Mouse (Mus musculus) spleen, adult 10 weeks (tissue): Measurements from ENCODE around the gene Ripply3. TPM values are rescaled to one million over a fixed set of nuclear protein-coding genes. Genes with fewer than 3 reads are reported as not detected.

ENCODE experiments used
- polyA plus RNA-seq: library from polyadenylated mRNA; stranded (reverse); fragments of 350-450 nt; fragmentation: Illumina TruSeq; extraction: RNeasy Lipid Tissue Mini Kit (QIAGEN cat#74804); gene quantifications from one replicate; pipeline ENCODE4 v1.2.3, GENCODE M21; 2015; ENCODE audit warnings: low replicate concordance; ENCODE audit not compliant: insufficient read depth

Ripply3 gene
- polyA plus RNA-seq, result 3.0 TPM

DNA sequence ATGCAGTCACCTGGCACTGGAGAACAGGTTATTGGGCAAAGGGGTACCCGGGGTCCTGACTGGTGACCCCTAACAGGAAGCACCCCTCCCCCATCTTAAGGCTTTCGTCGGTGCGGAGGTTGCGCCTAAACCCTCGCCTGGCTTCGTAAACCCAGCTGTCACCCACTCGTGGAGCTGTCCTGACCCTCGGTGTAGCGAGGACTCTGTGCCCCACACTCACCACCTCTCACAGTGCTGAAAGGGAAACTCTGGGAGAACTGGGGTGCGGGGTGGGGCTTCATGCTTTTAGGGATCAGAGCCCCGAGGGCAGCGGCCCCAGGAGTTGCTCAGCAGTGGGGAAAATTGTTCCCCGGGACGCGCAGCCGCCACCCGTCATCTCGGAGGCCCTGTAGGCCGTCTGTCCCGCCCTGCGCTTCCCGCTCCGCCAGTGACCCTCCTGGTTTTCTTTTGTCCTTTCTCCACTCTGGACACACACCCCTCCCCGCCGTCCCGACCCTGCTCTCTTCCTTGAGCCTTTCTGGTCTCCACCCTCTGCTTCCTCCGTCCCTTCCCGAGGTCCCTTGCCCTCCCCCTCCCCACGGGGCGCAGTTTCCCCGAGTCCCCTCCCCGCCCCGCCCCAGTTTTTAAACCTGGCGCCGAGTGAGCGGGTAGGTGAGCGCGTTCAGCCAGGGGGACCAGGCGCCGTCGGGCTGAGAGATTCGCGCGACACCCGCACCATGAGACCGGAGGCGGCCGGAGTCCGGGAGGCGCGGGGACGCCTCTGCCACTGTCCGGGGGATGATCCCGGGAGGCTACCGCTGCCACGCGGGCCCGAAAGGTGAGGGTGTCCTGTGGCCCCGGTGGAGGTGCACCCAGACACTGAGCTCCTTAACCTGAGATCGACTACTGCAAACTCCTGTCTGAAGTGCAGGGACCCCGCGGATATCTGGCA lies at the start of gene Ripply3:
Gene Ripply3 (plus strand): TSS at position 640 of the 931 bp plus-strand sequence.

DNA sequence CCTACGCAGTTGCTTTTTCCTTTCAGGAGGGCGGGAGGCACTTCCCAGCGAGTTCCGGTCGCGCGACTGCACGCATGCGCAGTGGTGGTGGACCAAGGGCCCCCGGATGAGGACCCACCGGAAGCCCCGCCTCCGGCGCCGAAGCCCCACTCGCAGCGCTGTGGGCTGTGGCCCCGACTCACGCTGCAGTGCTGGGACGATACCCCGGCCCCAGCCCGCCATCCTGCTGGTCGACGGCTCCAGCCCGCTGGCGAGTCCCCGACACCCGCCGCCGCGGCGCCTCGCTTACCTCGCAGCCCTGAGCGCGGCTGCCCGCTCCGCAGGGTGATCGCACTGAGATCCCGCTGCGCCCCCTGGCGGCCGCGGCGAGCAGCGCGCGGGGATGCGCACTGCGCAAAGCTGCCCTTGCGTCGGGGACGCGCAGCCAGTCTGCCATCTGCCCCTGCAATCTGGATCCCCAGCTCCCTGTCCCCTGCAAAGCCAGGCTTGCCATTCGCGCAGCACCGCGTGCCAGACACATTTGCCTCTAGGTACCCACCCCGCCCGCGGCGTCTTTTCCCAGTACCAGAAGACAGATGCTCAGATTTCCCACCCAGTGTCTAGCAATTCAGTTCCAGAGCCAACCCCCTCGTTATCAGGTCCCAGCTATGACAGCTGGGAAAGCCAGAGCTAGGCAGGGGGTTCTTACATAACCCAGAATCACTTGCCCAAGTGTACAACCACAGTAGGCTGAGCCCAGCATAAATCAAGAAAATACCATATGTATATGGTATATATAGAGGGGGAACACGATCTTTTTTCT lies 14.8 kb upstream of the Ripply3 start, which contains the start of gene Hlcs:
Gene Hlcs (minus strand): TSS at position 343 of the 802 bp plus-strand sequence.

DNA sequence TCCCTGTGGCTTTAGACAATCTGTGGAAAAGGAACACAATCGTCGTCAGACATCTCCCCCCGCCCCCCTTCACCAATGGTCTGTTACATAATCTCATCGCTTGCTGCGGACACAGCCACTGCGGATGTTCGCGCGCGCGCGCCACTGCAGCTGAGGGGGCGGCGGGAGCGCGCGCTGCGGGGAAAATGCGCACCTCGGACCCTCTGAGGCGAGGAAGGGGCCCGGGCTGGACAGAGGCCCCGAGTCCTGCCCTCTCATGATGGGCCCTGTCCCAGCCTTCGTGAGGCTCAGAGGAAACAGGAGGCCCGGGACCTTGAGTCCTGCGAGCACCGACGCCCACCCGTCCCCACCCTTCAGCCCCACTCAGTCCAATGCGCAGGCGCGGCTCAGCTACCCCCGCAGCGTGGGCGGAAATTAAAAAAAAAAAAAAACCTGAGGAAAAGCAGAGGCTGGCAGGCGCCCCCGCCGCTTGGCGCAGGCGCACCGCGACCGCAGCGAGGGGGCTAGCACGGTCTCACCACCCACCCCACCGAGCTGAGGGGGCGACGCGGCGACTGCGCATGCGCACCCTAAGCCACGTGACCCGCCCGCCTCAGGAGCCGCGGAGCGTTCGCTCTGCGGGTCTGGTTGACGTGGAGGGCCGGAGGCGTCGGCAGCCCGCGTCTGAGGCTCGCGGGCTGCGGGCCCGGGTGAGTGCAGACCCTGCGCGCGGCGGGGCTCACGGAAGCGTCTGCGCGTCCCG lies 42.1 kb downstream of the Ripply3 start, which contains the start of gene Ttc3:
Gene Ttc3 (plus strand): TSS at position 446 of the 742 bp plus-strand sequence.

DNA sequence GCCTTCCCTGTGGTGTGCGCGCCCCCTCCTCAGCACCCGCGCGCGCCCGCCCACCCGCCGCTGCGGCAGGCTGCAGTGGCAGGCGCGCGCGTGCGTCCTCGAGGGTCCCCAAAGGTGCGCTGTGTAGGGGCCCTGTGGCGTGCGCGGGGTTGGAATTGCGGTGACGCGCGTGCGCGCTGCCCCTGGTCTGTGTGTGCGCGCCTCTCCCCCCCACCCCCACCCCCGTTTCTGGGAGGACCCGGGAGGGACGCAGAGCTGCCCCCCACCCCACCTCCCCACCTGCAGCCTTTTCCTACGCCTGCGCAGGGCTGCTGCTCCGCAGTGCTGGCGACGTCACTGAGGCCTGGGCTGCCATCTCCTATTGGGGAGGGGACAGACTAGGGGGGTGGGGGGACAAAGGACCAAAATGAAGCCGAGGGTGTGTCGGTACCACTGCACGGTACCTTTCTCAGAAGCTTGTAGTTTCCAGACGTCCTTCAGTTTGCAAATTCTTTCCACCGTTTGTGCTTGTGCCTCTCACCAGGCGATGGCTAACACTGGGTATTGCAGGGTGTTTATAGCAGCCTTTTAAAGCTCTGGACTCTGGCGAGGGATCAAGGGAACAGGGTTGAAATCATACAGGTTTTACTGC lies 43.2 kb downstream of the Ripply3 start, which contains the start of gene Pigp:
Gene Pigp (minus strand): TSS at position 542 of the 631 bp plus-strand sequence.

Other genes with a start within 250 kb of the Ripply3 start
- not detected for gene Sim2, start 243.5 kb upstream of the Ripply3 start, polyA plus RNA-seq
- 17.8 TPM for gene Hlcs, start 14.8 kb upstream of the Ripply3 start, polyA plus RNA-seq
- 55.5 TPM for gene Ttc3, start 42.2 kb downstream of the Ripply3 start, polyA plus RNA-seq
- gene Pigp, start 43.4 kb downstream of the Ripply3 start, polyA plus RNA-seq, result 97.2 TPM
- gene Vps26c, start 198.4 kb downstream of the Ripply3 start, polyA plus RNA-seq, result 45.3 TPM
- gene Dyrk1a, start 241.6 kb downstream of the Ripply3 start, polyA plus RNA-seq, result 69.2 TPM